Mouse (Mus musculus) brain, adult 10 weeks (tissue): ENCODE data around the gene Fbln7. TPM values are rescaled to one million over a fixed set of nuclear protein-coding genes. Genes with fewer than 3 reads are reported as not detected.

Source experiments
- polyA plus RNA-seq: library from polyadenylated mRNA; stranded (reverse); fragments of 350-450 nt; fragmentation: Illumina TruSeq; extraction: RNeasy Lipid Tissue Mini Kit (QIAGEN cat#74804); gene quantifications from one replicate; pipeline ENCODE4 v1.2.3, GENCODE M21; 2015; ENCODE audit warnings: low read depth, low replicate concordance

Gene Fbln7
- polyA plus RNA-seq: 1.8 TPM

GRCm38 (mm10) chr2:128862636-128863035 is at the start of gene Fbln7:
Fbln7 (plus strand) TSS chr2:128862981.

GRCm38 (mm10) chr2:128817786-128818681 is 44.7 kb upstream of the Fbln7 start, which contains the start of gene Tmem87b:
Tmem87b (plus strand) TSS chr2:128818118.

DNA sequence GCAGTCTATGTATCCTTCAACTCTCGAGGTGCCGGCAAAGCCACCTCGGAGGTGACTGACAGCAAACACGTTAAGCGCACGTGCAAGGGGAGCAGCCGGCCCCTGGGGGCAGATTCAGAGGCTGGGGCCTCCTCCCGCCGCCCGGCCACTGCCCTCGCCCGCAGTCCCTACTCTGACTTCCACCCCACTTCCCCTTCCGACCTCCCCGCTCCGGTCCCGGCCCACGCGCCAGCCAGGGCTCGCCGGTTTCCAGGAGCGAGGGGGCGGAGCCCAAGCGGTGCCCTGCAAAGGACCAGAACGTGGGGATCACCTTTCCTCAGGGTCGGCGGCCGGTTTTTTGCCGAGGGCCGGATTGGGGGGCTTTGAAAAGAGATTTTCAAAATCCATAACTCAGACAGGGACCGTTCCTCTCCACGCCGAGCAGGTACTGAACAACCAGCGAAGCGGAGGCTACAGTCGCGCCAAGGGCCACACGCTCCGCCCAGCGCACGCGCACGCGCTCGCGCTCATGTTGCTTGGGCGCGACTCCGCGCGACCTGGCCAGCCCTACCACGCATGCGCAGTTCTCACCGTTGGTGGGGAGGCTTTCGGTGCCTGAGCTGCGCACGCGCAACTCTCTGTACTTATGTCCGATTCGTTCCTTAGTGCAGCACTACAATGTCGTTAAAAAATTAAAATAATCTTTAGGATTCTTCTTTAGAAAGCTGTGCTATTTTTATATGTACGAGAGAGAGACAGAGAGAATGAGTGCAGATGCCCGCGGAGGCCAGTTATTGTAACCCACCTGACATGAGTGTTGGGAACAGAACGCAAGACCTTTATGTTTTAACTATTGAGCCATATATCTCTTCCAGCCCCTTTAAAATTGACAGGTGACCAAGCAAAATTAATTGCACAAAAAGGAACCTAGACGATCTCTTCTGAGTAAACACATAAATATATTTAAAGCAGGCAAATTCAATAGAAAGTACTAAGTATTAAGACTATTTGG is 81.1 kb downstream of the Fbln7 start, which contains the start of gene Zc3h8:
Gene Zc3h8, minus strand, starts transcription at position 540 of the 991 bp plus-strand sequence.

Other genes with a start within 250 kb of the Fbln7 start
- 36.9 TPM for gene Anapc1, start 175.6 kb upstream of the Fbln7 start, polyA plus RNA-seq
- 19.0 TPM for gene Mertk, start 164.0 kb upstream of the Fbln7 start, polyA plus RNA-seq
- 29.0 TPM for gene Tmem87b, start 44.9 kb upstream of the Fbln7 start, polyA plus RNA-seq
- 9.8 TPM for gene Zc3h8, start 81.1 kb downstream of the Fbln7 start, polyA plus RNA-seq
- gene Zc3h6, start 104.4 kb downstream of the Fbln7 start, polyA plus RNA-seq: 10.2 TPM
- gene Gm10762, start 104.7 kb downstream of the Fbln7 start, polyA plus RNA-seq: 5.8 TPM
- gene Vinac1, start 185.2 kb downstream of the Fbln7 start, polyA plus RNA-seq: not detected
- 44.1 TPM for gene Ttl, start 203.0 kb downstream of the Fbln7 start, polyA plus RNA-seq
- 15.1 TPM for gene Polr1b, start 238.0 kb downstream of the Fbln7 start, polyA plus RNA-seq